Mouse (Mus musculus): ENCODE results near the gene D5Ertd579e. TPM values are rescaled to one million over a fixed set of nuclear protein-coding genes. Genes with fewer than 3 reads are reported as not detected.

D5Ertd579e gene
- 14.0 and 14.9 TPM in 2 replicates for polyA plus RNA-seq (2015; fragmentation: Nextera tagmentation; extraction: Ambion mirVana)

- peak within 1 kb of the TSS; percentile 94 for H3K4me2 ChIP-seq (ENCODE audit: low read depth, low read length)
- peak; percentile 96 for ATAC-seq (ENCODE audit: low read depth)
- 0% methylated on average over 45 of the region's 104 CpGs for WGBS
Measured at GRCm38 (mm10) chr5:36695461-36696231, at the start of gene D5Ertd579e. Gene D5Ertd579e, minus strand, starts transcription at chr5:36696024.

DNA sequence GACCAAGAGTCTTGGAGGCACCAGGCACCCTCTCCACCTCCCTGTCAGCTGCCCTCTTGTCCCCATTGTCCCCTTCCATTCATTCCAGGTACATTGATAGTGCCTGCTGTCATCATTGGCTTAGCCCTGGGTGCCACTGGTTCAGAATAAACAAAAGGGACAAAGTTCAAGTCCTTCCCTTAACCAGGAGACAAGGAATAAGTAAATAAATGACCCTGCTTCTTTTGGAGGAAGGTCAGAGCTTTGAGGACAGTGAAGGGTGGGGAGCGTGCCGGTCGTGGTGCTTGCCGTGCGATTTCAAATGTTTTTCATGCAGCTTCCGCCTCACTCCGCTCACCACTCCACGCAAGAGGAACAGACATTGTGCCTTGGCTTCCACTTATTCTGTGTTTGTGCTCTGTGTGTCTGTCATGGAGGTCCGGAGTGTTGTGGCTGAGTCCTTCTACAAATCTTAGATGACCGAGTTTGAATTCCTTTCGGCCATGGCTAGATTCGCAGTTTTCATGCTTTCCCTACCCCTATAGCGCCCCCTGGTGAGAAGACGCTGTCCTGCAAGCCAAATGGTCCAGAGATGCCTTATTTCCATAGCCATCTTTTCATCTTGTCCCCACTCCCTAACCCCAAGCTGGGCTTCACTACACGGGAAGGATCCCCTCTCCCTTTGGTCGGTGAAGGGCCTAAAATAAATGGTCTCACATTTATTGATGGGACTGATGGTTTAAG, 46.5 kb upstream of the D5Ertd579e start:
- peak overlapping the region; percentile 33; the same call in 1 of the 2 replicates for H3K4me2 ChIP-seq (ENCODE audit: low read depth, low read length)
- no peaks in the 10 kb centered on the region for H3K9me3 ChIP-seq (ENCODE audit: control insufficient read depth, low read length)
- H3K36me3 ChIP-seq (ENCODE audit: control insufficient read depth, insufficient read depth, low read length) = no peaks in the 10 kb centered on the region
- no peak overlapping the region for H3K27ac ChIP-seq (ENCODE audit: low read length)
- peak; percentile 24; the same call in 1 of the 2 replicates for ATAC-seq (ENCODE audit: low read depth)
- peaks cover 6% of the 10 kb centered on the region for H3K4me1 ChIP-seq (replicated peaks; ENCODE audit: control insufficient read depth, insufficient read depth, low read length)
- H3K4me3 ChIP-seq (ENCODE audit: low read length) = no peak overlapping the region
- H3K9ac ChIP-seq (ENCODE audit: low read length) = no peak overlapping the region
- H3K27me3 ChIP-seq (ENCODE audit: control insufficient read depth, insufficient read depth, low read depth, low read length) = peaks cover 3% of the 10 kb centered on the region; the same call in 1 of the 2 replicates
- WGBS = 37% methylated on average over 16 of the region's 16 CpGs

More at GRCm38 (mm10) chr5:36695461-36696231, at the start of gene D5Ertd579e:
- peaks cover 6% of the 10 kb centered on the region for H3K4me1 ChIP-seq (replicated peaks; ENCODE audit: control insufficient read depth, insufficient read depth, low read length)
- peak within 1 kb of the TSS; percentile 83 for H3K9ac ChIP-seq (ENCODE audit: low read length)
- no peaks in the 10 kb centered on the region for H3K36me3 ChIP-seq (ENCODE audit: control insufficient read depth, insufficient read depth, low read length)
- peak within 1 kb of the TSS; percentile 86 for H3K27ac ChIP-seq (ENCODE audit: low read length)
- H3K4me3 ChIP-seq (ENCODE audit: low read length) = peak within 1 kb of the TSS; percentile 81
- H3K9me3 ChIP-seq (ENCODE audit: control insufficient read depth, low read length) = no peaks in the 10 kb centered on the region
- peaks cover 14% of the 10 kb centered on the region for H3K27me3 ChIP-seq (ENCODE audit: control insufficient read depth, insufficient read depth, low read depth, low read length)

- H3K27me3 ChIP-seq (ENCODE audit: control insufficient read depth, insufficient read depth, low read depth, low read length) = peaks cover 8% of the 10 kb centered on the region
- H3K4me3 ChIP-seq (ENCODE audit: low read length) = no peak overlapping the region
- H3K9me3 ChIP-seq (ENCODE audit: control insufficient read depth, low read length) = no peaks in the 10 kb centered on the region
- WGBS = 64% methylated on average over 4 of the region's 4 CpGs
- no peaks in the 10 kb centered on the region for H3K36me3 ChIP-seq (ENCODE audit: control insufficient read depth, insufficient read depth, low read length)
- H3K9ac ChIP-seq (ENCODE audit: low read length) = no peak overlapping the region
- H3K4me1 ChIP-seq (replicated peaks; ENCODE audit: control insufficient read depth, insufficient read depth, low read length) = no peaks in the 10 kb centered on the region
- no peak overlapping the region for H3K4me2 ChIP-seq (ENCODE audit: low read depth, low read length)
- no peak overlapping the region for H3K27ac ChIP-seq (ENCODE audit: low read length)
- peak; percentile 31; the same call in 1 of the 2 replicates for ATAC-seq (ENCODE audit: low read depth)
Measured at GRCm38 (mm10) chr5:36739829-36740228, 44.0 kb upstream of the D5Ertd579e start.

DNA sequence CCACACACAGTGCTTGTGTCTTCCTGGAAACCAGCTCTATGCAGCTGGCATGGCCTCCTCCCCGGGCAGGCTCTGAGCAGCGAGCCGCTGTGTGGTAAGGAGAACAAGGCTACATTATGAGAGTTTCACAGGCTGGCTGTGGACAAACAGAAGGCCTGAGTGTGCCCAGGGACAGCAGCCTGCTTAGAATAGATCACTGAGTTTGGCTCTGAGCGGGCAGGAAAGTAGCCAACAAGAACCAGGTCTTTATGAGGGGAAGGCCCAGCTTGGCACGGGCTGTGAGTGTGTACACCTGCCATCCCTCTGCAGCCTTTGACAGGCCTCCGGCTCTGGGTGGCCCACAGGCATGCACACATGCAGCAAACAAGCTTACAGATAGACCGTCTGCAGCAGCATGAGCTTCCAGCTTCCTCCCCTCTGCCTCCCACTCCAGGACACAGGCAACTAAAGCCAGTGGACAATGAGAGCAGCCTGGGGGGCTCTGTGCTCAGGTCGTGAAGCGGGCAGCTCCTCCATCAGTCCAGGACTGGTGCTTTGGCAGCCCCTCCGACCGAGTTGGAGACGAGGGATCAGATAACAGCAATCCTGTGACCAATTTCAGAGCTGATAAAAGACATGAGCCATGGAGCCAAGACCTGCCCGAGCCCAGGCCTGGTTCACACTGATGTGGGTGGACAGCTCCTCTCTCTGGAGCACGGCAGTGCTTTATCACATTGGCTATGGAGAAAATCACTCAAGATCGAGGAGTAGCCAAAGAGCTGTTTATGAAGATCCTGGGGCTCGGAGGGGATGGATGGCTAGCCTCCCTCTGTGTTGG, 43.2 kb upstream of the D5Ertd579e start:
- 43% methylated on average over 16 of the region's 16 CpGs for WGBS
- H3K9me3 ChIP-seq (ENCODE audit: control insufficient read depth, low read length) = no peaks in the 10 kb centered on the region
- no peak overlapping the region for H3K4me2 ChIP-seq (ENCODE audit: low read depth, low read length)
- H3K27ac ChIP-seq (ENCODE audit: low read length) = no peak overlapping the region
- no peak overlapping the region for H3K4me3 ChIP-seq (ENCODE audit: low read length)
- no peaks in the 10 kb centered on the region for H3K36me3 ChIP-seq (ENCODE audit: control insufficient read depth, insufficient read depth, low read length)
- peaks cover 8% of the 10 kb centered on the region for H3K27me3 ChIP-seq (ENCODE audit: control insufficient read depth, insufficient read depth, low read depth, low read length)
- ATAC-seq (ENCODE audit: low read depth) = no peak
- H3K4me1 ChIP-seq (replicated peaks; ENCODE audit: control insufficient read depth, insufficient read depth, low read length) = no peaks in the 10 kb centered on the region
- H3K9ac ChIP-seq (ENCODE audit: low read length) = no peak overlapping the region

GRCm38 (mm10) chr5:36737765-36738164, 41.9 kb upstream of the D5Ertd579e start:
- Histone ChIP-seq H3K4me1 (replicated peaks; ENCODE audit: control insufficient read depth, insufficient read depth, low read length) (no peaks in the 10 kb centered on the region), H3K4me2 (ENCODE audit: low read depth, low read length) (no peak overlapping the region), H3K4me3 (ENCODE audit: low read length) (no peak overlapping the region), H3K9ac (ENCODE audit: low read length) (no peak overlapping the region), H3K27me3 (ENCODE audit: control insufficient read depth, insufficient read depth, low read depth, low read length) (peaks cover 11% of the 10 kb centered on the region), H3K36me3 (ENCODE audit: control insufficient read depth, insufficient read depth, low read length) (no peaks in the 10 kb centered on the region), H3K27ac (ENCODE audit: low read length) (no peak overlapping the region), H3K9me3 (ENCODE audit: control insufficient read depth, low read length) (no peaks in the 10 kb centered on the region)
- 59% methylated on average over 4 of the region's 4 CpGs for WGBS
- no peak for ATAC-seq (ENCODE audit: low read depth)

DNA sequence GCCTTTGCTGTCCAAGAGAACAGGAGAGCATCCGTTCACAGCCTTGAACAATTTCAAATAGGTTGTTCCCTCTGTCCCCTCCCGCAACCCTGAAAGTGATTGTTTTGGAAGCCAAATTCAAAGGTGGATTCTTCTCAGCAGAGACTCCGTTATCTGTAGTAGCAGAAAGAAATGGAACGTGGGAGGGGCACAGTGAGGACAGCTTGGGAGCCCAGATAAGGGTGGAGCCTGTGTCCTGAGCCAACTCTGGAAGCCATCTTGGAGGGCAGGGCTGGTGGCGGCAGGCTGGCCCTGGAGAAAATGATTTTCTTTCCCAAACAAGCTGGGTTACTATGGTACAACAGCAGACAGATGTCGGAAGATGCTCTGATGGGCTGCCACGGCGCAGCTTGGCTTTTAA, 40.2 kb upstream of the D5Ertd579e start:
- Histone ChIP-seq H3K4me3 (ENCODE audit: low read length) (no peak overlapping the region), H3K27me3 (ENCODE audit: control insufficient read depth, insufficient read depth, low read depth, low read length) (peaks cover 17% of the 10 kb centered on the region), H3K4me2 (ENCODE audit: low read depth, low read length) (no peak overlapping the region), H3K36me3 (ENCODE audit: control insufficient read depth, insufficient read depth, low read length) (no peaks in the 10 kb centered on the region), H3K9me3 (ENCODE audit: control insufficient read depth, low read length) (no peaks in the 10 kb centered on the region), H3K4me1 (replicated peaks; ENCODE audit: control insufficient read depth, insufficient read depth, low read length) (no peaks in the 10 kb centered on the region), H3K27ac (ENCODE audit: low read length) (no peak overlapping the region), H3K9ac (ENCODE audit: low read length) (no peak overlapping the region)
- 65% methylated on average over 8 of the region's 8 CpGs for WGBS
- no peak for ATAC-seq (ENCODE audit: low read depth)

DNA sequence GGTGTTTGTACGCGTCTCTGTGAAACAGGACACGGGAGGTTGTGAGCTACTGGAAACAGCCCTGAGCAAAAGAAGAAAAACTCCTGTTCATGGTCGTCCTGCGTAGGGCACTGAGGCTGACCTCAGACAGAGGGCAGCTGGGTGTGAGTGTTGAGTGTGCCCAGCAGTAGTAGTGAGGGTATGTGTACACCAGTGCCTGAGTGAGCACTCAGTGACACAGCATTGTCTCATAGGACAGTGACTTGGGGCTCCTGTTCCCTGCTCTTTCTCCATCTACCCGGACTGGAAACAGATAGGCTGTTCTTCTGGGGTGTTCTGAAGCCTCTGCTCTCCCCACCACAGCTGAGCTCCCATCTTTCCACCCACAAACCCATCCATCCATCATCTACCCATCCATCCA, 39.3 kb upstream of the D5Ertd579e start:
- ATAC-seq (ENCODE audit: low read depth) = no peak
- Histone ChIP-seq H3K27me3 (ENCODE audit: control insufficient read depth, insufficient read depth, low read depth, low read length) (peaks cover 17% of the 10 kb centered on the region), H3K4me3 (ENCODE audit: low read length) (no peak overlapping the region), H3K36me3 (ENCODE audit: control insufficient read depth, insufficient read depth, low read length) (no peaks in the 10 kb centered on the region), H3K9me3 (ENCODE audit: control insufficient read depth, low read length) (no peaks in the 10 kb centered on the region), H3K4me1 (replicated peaks; ENCODE audit: control insufficient read depth, insufficient read depth, low read length) (no peaks in the 10 kb centered on the region), H3K9ac (ENCODE audit: low read length) (no peak overlapping the region), H3K4me2 (ENCODE audit: low read depth, low read length) (no peak overlapping the region), H3K27ac (ENCODE audit: low read length) (no peak overlapping the region)
- 74% methylated on average over 6 of the region's 6 CpGs for WGBS

DNA sequence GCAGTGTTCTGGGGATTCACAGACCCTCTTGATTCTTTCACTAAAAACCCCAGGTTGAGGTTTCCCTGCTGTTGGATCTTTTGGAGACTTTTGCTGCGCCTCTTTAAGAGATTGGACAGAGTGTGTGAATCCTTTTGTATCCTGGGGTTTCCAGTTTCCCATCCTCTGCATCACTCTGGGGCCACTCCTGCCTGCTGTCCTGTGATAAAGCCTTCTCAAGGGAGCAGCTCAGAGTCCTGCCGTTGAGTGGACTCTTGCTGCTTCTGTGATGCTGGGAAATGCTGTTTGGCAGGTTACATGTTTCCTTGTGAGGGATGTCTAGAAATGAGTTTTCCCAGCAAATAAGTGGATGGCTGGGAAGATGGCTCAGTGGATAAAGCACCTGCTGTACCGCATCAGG, 37.6 kb upstream of the D5Ertd579e start:
- no peak overlapping the region for H3K4me3 ChIP-seq (ENCODE audit: low read length)
- ATAC-seq (ENCODE audit: low read depth) = no peak
- H3K27me3 ChIP-seq (ENCODE audit: control insufficient read depth, insufficient read depth, low read depth, low read length) = peaks cover 16% of the 10 kb centered on the region
- no peak overlapping the region for H3K27ac ChIP-seq (ENCODE audit: low read length)
- WGBS = 59% methylated on average over 3 of the region's 3 CpGs
- H3K4me2 ChIP-seq (ENCODE audit: low read depth, low read length) = no peak overlapping the region
- no peaks in the 10 kb centered on the region for H3K4me1 ChIP-seq (replicated peaks; ENCODE audit: control insufficient read depth, insufficient read depth, low read length)
- no peaks in the 10 kb centered on the region for H3K36me3 ChIP-seq (ENCODE audit: control insufficient read depth, insufficient read depth, low read length)
- no peaks in the 10 kb centered on the region for H3K9me3 ChIP-seq (ENCODE audit: control insufficient read depth, low read length)
- no peak overlapping the region for H3K9ac ChIP-seq (ENCODE audit: low read length)
